Mouse (Mus musculus) brain, embryonic 14.5 days (tissue): ENCODE data around the gene Gm5767. TPM values are rescaled to one million over a fixed set of nuclear protein-coding genes. Genes with fewer than 3 reads are reported as not detected.

Experiments used
- DNase-seq: peaks from one replicate; pipeline ENCODE4 v3.0.0-alpha.2; 2011; ENCODE audit warnings: low read depth
- CTCF ChIP-seq: fragments of 200-500 bp; IDR thresholded peaks from 2 replicates; pipeline ENCODE4 v1.5.1; 2012; ENCODE audit warnings: inconsistent platforms, mild to moderate bottlenecking, moderate library complexity, borderline replicate concordance; ENCODE audit not compliant: insufficient read depth, insufficient read length; ENCODE audit errors: extremely low read depth
- POLR2A ChIP-seq: fragments of 200-500 bp; IDR thresholded peaks from 2 replicates; pipeline ENCODE4 v1.6.1; 2012; ENCODE audit warnings: mild to moderate bottlenecking, inconsistent platforms, borderline replicate concordance; ENCODE audit not compliant: poor library complexity, insufficient read depth, insufficient read length, severe bottlenecking; ENCODE audit errors: extremely low read depth
- polyA plus RNA-seq: library from polyadenylated mRNA; depleted of rRNA; stranded (reverse); fragments of >200 nt; gene quantifications from 2 replicates; pipeline ENCODE4 v1.2.3, GENCODE M21; 2012

Gene Gm5767
- polyA plus RNA-seq, 1 experiment, result not detected

DNA sequence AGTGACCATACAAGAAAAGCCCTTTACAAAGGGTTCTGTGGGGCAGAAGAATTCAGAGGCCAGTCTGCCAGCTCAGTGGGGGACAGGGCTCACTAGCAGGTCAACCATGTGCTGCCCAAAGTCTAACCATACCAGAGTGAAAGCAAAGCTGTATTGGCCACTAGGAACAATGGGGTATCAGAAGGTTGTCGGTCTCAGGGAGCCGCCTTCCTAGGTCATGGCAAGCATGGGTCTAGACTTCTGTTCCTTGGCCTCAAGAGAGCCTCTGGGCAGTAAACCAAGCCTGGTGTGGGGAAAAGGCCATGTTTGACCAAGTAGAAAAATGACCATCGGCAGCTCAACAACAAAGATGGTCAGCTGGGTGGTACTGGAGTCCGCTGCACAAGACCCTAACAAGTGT, 21.8 kb upstream of the Gm5767 start:
- no peak for TF ChIP-seq CTCF
- no peak for TF ChIP-seq POLR2A
- DNase-seq, result no peak

DNA sequence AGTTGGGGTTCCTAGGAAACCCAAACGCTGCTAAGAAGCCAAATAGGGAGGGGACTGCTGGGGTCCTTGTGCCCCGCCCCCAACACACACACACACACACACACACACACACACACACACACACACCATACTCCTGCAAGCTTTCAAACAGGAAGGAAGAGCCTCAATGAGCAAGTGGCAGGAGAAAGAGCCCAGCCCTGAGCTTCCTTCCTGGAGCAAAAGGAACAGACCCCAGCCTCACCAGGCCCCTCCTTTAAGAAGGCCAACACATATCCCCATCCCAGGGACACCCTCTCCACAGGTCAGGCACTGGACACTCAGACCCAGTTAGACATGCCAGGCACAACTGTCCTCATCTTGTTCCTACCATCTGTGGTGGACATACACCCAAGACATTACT, 17.5 kb upstream of the Gm5767 start:
- TF ChIP-seq CTCF (no peak), POLR2A (no peak)
- DNase-seq, result no peak

DNA sequence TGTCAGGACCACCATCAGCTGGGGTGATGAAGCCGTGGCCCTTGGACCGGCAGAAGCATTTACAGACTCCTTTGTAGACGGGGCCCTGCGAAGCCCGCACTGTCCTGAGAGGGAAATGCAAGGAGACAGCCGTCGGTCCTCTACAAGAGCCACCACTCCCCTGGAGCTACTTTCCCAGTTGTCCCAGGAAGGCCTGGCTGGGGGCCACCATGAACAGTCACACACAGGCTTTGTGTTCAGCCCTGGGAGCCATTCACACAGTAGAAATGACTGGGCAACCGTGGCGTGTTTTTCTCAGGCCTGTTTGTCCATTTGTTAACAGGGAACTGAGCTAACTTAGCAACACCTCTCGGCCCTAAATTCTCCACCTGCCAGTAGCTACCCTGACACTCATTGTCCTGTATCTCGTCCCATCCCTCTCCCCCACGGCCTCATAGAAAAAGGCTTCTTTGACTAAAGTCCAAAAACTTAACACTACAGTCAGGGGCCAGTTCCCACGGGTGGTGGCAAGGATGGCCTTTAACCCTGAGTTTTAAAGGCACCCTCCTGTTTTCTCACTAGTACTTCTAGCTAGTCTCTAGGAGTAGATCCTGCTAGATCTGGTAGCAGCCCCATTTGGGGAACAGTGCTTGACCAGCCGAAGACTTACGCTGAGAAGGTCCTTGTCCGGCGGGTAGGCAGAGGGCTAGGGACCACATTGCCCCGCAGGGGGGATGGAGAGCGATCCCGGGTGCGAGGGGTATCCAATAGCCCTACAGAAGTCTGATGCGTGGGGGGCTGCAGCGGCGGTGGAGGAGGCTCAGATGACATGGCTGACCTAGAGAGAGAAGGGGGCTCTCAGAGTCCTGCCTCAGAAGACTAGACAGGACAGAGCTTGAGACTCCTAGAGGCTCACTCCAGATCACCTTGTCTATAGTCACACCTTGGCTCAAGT, 16.7 kb upstream of the Gm5767 start:
- peak; percentile 16 for DNase-seq

GRCm38 (mm10) chr16:8665367-8665766, 15.2 kb upstream of the Gm5767 start:
- TF ChIP-seq POLR2A, result no peak
- TF ChIP-seq CTCF, result no peak
- no peak for DNase-seq

More for the DNA sequence above, 16.7 kb upstream of the Gm5767 start:
- no peak for TF ChIP-seq CTCF
- no peak for TF ChIP-seq POLR2A

GRCm38 (mm10) chr16:8666452-8666851, 14.1 kb upstream of the Gm5767 start:
- TF ChIP-seq POLR2A (no peak), CTCF (no peak)
- DNase-seq, result no peak

DNA sequence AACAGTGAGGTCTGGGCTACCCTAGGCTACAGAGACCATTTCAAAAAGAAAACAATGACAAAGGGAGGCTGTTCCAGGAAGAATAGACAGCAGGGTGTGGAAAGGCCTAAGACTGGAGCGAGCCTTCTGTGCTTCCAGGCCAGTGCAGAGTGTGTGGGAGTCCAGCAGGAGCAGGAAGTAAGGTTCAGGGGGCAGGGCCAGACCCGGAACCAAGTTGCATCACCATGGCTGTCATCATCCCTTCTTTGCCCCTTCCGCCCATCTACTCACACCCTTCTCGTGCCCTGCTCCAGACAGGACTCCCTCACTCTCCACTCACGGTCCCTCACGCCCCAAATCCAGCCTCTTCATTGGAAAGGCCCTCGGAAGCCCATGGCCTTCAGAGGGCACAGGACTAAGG, 13.3 kb upstream of the Gm5767 start:
- no peak for TF ChIP-seq POLR2A
- DNase-seq, result no peak

- no peak for TF ChIP-seq CTCF
- no peak for TF ChIP-seq POLR2A
Observed at GRCm38 (mm10) chr16:8667814-8668213, 12.8 kb upstream of the Gm5767 start.

GRCm38 (mm10) chr16:8668386-8668785, 12.2 kb upstream of the Gm5767 start:
- DNase-seq, result no peak
- TF ChIP-seq POLR2A (no peak), CTCF (no peak)

More at GRCm38 (mm10) chr16:8667814-8668213, 12.8 kb upstream of the Gm5767 start:
- DNase-seq, result no peak

- TF ChIP-seq CTCF (no peak), POLR2A (no peak)
- DNase-seq, result peak; percentile 12
Observed at GRCm38 (mm10) chr16:8669432-8669831, 11.1 kb upstream of the Gm5767 start.

DNA sequence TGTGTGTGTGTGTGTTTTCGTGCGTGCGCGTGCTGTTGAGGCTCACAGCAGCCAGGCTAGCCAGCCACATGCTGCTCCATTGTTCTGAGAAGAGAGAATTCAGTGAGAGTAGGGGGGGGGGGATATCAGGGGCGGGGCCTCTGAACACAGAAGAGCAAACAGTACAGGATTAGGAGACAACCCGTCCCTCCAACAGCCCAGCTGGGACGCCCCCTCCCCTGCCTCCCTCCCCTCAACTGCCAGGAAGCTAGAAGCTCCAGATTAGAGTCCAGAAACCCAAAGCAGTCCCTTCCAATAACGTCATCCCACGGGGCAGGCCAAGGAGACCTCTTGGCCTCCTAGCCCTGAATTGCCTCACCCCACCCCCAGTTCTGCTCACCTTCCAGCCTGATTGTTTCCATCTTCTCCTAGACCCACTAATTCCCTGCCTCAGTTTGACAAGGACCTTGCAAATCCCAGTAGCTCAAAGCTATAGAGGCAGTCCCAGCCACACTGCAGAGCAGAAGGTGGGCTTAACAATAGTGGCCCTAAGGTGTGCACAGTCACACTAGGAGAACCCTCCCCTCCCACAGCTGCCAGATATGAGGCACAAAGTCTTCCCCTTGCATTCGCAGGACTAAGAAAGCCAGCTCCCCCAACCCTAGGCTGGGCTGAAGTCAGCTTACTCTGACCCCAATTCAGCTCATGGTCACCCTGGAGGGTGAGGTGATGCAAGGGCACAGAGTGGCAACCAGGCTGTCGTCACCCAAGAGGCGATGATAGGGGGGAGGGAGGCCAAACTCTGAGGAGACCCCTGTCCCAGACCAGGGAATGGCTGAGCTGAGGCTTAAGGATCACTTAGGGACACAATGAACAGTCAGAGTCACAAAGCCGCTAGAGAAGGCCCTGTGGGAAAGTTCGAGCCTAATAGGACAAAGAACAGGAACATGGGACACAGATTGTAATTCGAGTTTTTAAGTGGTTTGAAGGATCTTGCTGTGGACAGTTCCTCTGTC, 10.2 kb upstream of the Gm5767 start:
- TF ChIP-seq POLR2A, result no peak
- no peak for TF ChIP-seq CTCF
- DNase-seq, result peak; percentile 85
